Comparison of ENCODE assay signal across 14 mouse cellular contexts in genomic region chr13:78998855-78999254, GRCm38 (mm10).
DNase-seq lines count a peak whose midpoint lies in the region; ATAC-seq and TF ChIP-seq lines count a peak whose summit lies in the region.
"Had no signal": no experiment of that assay in that cellular context is flagged by ENCODE, and none has a peak within 500 bp of the region (broad histone marks: within the 10 kb centered on the region; RNA-seq: fewer than 3 reads in every experiment).

No protein-coding gene starts in this region.

- H3K4me1 ChIP-seq in kidney, embryonic 15.5 days = no peaks in the 10 kb centered on the region
- H3K4me1 ChIP-seq in kidney, embryonic 16.5 days (ENCODE audit: insufficient read depth, low read length) = no peaks in the 10 kb centered on the region
- H3K4me1 ChIP-seq in neural tube, embryonic 11.5 days (ENCODE audit: control insufficient read depth, insufficient read depth, low read length) = no peaks in the 10 kb centered on the region
- H3K4me1 ChIP-seq in intestine, embryonic 16.5 days (ENCODE audit: control insufficient read depth, insufficient read depth, low read length) = no peaks in the 10 kb centered on the region

- H3K79me3 ChIP-seq in C2C12 (ENCODE audit: low read depth) = no peaks in the 10 kb centered on the region

- H3K79me2 ChIP-seq in C2C12 (ENCODE audit: control insufficient read depth, insufficient read depth) = no peaks in the 10 kb centered on the region

- 0 out of 2 replicates have a peak, but pooled peaks have one; percentile 22 for ATAC-seq in kidney, embryonic 15.5 days (replicated peaks; ENCODE audit: low FRiP score)
- ATAC-seq in kidney, embryonic 16.5 days (ENCODE audit: low FRiP score, low TSS enrichment) = no peak
- 0 out of 2 replicates have a peak, but pooled peaks have one; percentile 41 for ATAC-seq in neural tube, embryonic 11.5 days (ENCODE audit: insufficient read depth, low FRiP score, low TSS enrichment)
- no peak for ATAC-seq in intestine, embryonic 16.5 days
- ATAC-seq: liver, postnatal 0 days had no signal

- no peaks in the 10 kb centered on the region for H3K9me3 ChIP-seq in kidney, embryonic 15.5 days (replicated peaks)
- no peaks in the 10 kb centered on the region for H3K9me3 ChIP-seq in kidney, embryonic 16.5 days (ENCODE audit: low read length)
- no peaks in the 10 kb centered on the region for H3K9me3 ChIP-seq in neural tube, embryonic 11.5 days (ENCODE audit: control insufficient read depth, low read length)
- no peaks in the 10 kb centered on the region for H3K9me3 ChIP-seq in intestine, embryonic 16.5 days (ENCODE audit: control insufficient read depth, low read length)
- H3K9me3 ChIP-seq: G1E had no signal

- H3K27me3 ChIP-seq in kidney, embryonic 15.5 days = no peaks in the 10 kb centered on the region
- no peaks in the 10 kb centered on the region for H3K27me3 ChIP-seq in kidney, embryonic 16.5 days (ENCODE audit: insufficient read depth, low read length)
- H3K27me3 ChIP-seq in C2C12 (ENCODE audit: control insufficient read depth, insufficient read depth, insufficient read length) = no peaks in the 10 kb centered on the region
- H3K27me3 ChIP-seq in neural tube, embryonic 11.5 days (ENCODE audit: control insufficient read depth, insufficient read depth, low read length) = no peaks in the 10 kb centered on the region
- no peaks in the 10 kb centered on the region for H3K27me3 ChIP-seq in intestine, embryonic 16.5 days (replicated peaks; ENCODE audit: control insufficient read depth, insufficient read depth, low read length)

- WGBS in kidney, embryonic 15.5 days = 26% methylated on average over 2 of the region's 2 CpGs
- WGBS in kidney, embryonic 16.5 days = 15% methylated on average over 2 of the region's 2 CpGs
- WGBS in neural tube, embryonic 11.5 days = 21% methylated on average over 2 of the region's 2 CpGs
- WGBS in intestine, embryonic 16.5 days = 38% methylated on average over 2 of the region's 2 CpGs

- no peak overlapping the region for H3K4me3 ChIP-seq in kidney, embryonic 15.5 days (replicated peaks)
- no peak overlapping the region for H3K4me3 ChIP-seq in kidney, embryonic 16.5 days (ENCODE audit: low read length)
- no peak overlapping the region for H3K4me3 ChIP-seq in C2C12 (ENCODE audit: insufficient read depth, poor library complexity, severe bottlenecking)
- H3K4me3 ChIP-seq in neural tube, embryonic 11.5 days (ENCODE audit: low read depth, low read length) = no peak overlapping the region
- no peak overlapping the region for H3K4me3 ChIP-seq in intestine, embryonic 16.5 days (ENCODE audit: low read length)

- DNase-seq in embryo, embryonic 11.5 days (ENCODE audit: low read depth, low spot score) = peak; percentile 9
- DNase-seq in neural tube, embryonic 11.5 days (ENCODE audit: low spot score) = peak; percentile 27
- no peak for DNase-seq in gastrocnemius, adult 8-10 months (ENCODE audit: low spot score in 2 of 2)
- DNase-seq: cerebellum, adult 11 months; heart, postnatal 10 days; liver, postnatal 0 days; thymus, postnatal 36 days had no signal

- no peak overlapping the region for H3ac ChIP-seq in C2C12 (ENCODE audit: control insufficient read depth, insufficient read length, low read depth)

- H3K27ac ChIP-seq in kidney, embryonic 15.5 days = no peak overlapping the region
- H3K27ac ChIP-seq in kidney, embryonic 16.5 days (ENCODE audit: low read length) = no peak overlapping the region
- no peak overlapping the region for H3K27ac ChIP-seq in neural tube, embryonic 11.5 days (ENCODE audit: low read depth, low read length)
- H3K27ac ChIP-seq in intestine, embryonic 16.5 days (ENCODE audit: low read length) = no peak overlapping the region
- H3K27ac ChIP-seq: macrophage; stomach, postnatal 0 days had no signal

- H3K9ac ChIP-seq in kidney, embryonic 15.5 days = no peak overlapping the region
- no peak overlapping the region for H3K9ac ChIP-seq in kidney, embryonic 16.5 days (replicated peaks; ENCODE audit: low read length)
- no peak overlapping the region for H3K9ac ChIP-seq in neural tube, embryonic 11.5 days (ENCODE audit: low read length)
- H3K9ac ChIP-seq in intestine, embryonic 16.5 days (ENCODE audit: low read depth, low read length) = no peak overlapping the region
- H3K9ac ChIP-seq: liver, postnatal 0 days had no signal

- H3K36me3 ChIP-seq in kidney, embryonic 15.5 days = no peaks in the 10 kb centered on the region
- H3K36me3 ChIP-seq in kidney, embryonic 16.5 days (ENCODE audit: insufficient read depth, low read length) = no peaks in the 10 kb centered on the region
- H3K36me3 ChIP-seq in C2C12 (ENCODE audit: control insufficient read depth, insufficient read depth) = no peaks in the 10 kb centered on the region
- H3K36me3 ChIP-seq in neural tube, embryonic 11.5 days (ENCODE audit: control insufficient read depth, insufficient read depth, low read length) = no peaks in the 10 kb centered on the region
- H3K36me3 ChIP-seq in intestine, embryonic 16.5 days (ENCODE audit: control insufficient read depth, insufficient read depth, low read length) = no peaks in the 10 kb centered on the region
- H3K36me3 ChIP-seq: G1E had no signal

- no peak for TF ChIP-seq CTCF in C2C12 (IDR thresholded peaks at IDR 0.05; ENCODE audit: control insufficient read depth, insufficient read depth, insufficient read length)

- no peak overlapping the region for H3K4me2 ChIP-seq in kidney, embryonic 15.5 days
- no peak overlapping the region for H3K4me2 ChIP-seq in kidney, embryonic 16.5 days (replicated peaks; ENCODE audit: low read depth, low read length)
- H3K4me2 ChIP-seq in neural tube, embryonic 11.5 days (ENCODE audit: low read depth) = no peak overlapping the region
- H3K4me2 ChIP-seq in intestine, embryonic 16.5 days (ENCODE audit: low read depth, low read length) = no peak overlapping the region

TF ChIP-seq in C2C12, 6 proteins besides CTCF, POLR2A, EP300 and RAD21:
- TF ChIP-seq USF1 (IDR thresholded peaks at IDR 0.05; ENCODE audit: low read depth) (no peak), MYOD1 (IDR thresholded peaks at IDR 0.05; ENCODE audit: control insufficient read depth, insufficient read length, low read depth) (peak; percentile 95)

Comparison
In these comparisons a context has a peak if more than half of its experiments do, and no peak if none do; other contexts are left out.
1. ATAC-seq: peak in kidney, embryonic 15.5 days (single experiment) and neural tube, embryonic 11.5 days (single experiment); none in kidney, embryonic 16.5 days (single experiment) and intestine, embryonic 16.5 days (single experiment).
2. DNase-seq: peak in embryo, embryonic 11.5 days (single experiment) and neural tube, embryonic 11.5 days (single experiment); none in gastrocnemius, adult 8-10 months (0 of 2).